Mouse (Mus musculus) testis, adult 2 months (tissue): ENCODE measurements around the gene Camp.

Experiments used
- CTCF ChIP-seq: fragments of 200-500 bp; IDR thresholded peaks from 2 replicates; pipeline ENCODE4 v1.5.1; 2012; ENCODE audit warnings: low read depth, mild to moderate bottlenecking, inconsistent platforms, low read length, moderate library complexity; ENCODE audit not compliant: control insufficient read depth, insufficient read depth, insufficient replicate concordance
- POLR2A ChIP-seq: fragments of 200-500 bp; IDR thresholded peaks from 2 replicates; pipeline ENCODE4 v1.6.1; 2012; ENCODE audit warnings: low read depth, mild to moderate bottlenecking, inconsistent platforms, low read length, moderate library complexity; ENCODE audit not compliant: control insufficient read depth

- TF ChIP-seq POLR2A (no peak), CTCF (no peak)
These were observed 29.9 kb upstream of the Camp start for GRCm38 (mm10) chr9:109879305-109879704.
